Mouse (Mus musculus) mesoderm, embryonic 11.5 days (tissue): ENCODE results near the gene Coq7.

Experiments
- DNase-seq: peaks from one replicate; pipeline ENCODE4 v3.0.0-alpha.2; 2012; ENCODE audit warnings: low read depth, low spot score

Coq7 gene

GRCm38 (mm10) chr7:118461400-118462136 is 71.6 kb downstream of the Coq7 start:
- peak; percentile 39 for DNase-seq
